Mouse (Mus musculus): ENCODE measurements at regions not wholly inside any gene's neighbourhood (a gene's known extent, or its start where the extent isn't known, plus 50 kb on each side); places are given as distances from the start of the nearest gene placed in this dataset.

- WGBS = 70% methylated on average over 6 of the region's 6 CpGs
- TF ChIP-seq POLR2A (IDR thresholded peaks at IDR 0.05; ENCODE audit: extremely low read depth, insufficient read depth, low read length) = no peak
- TF ChIP-seq CTCF (IDR thresholded peaks at IDR 0.05; ENCODE audit: low read depth, low read length) = no peak
- no peaks in the 10 kb centered on the region for H3K79me2 ChIP-seq (ENCODE audit: control insufficient read depth, insufficient read depth, low read length)
Observed at GRCm38 (mm10) chr8:87273328-87273727, 199.1 kb downstream of the Cbln1 start.

GRCm38 (mm10) chr8:87270525-87271187, 201.8 kb downstream of the Cbln1 start:
- 77% methylated on average over 3 of the region's 3 CpGs for WGBS
- H3K79me2 ChIP-seq (ENCODE audit: control insufficient read depth, insufficient read depth, low read length) = no peaks in the 10 kb centered on the region

More at GRCm38 (mm10) chr8:87273328-87273727, 199.1 kb downstream of the Cbln1 start:
- Histone ChIP-seq H3K4me1 (ENCODE audit: control insufficient read depth, insufficient read depth, low read length) (no peaks in the 10 kb centered on the region), H3K36me3 (ENCODE audit: control insufficient read depth, insufficient read depth, low read length) (no peaks in the 10 kb centered on the region), H3K27me3 (ENCODE audit: control insufficient read depth, insufficient read depth, low read length) (no peaks in the 10 kb centered on the region), H3K9ac (ENCODE audit: low read depth, low read length) (no peak overlapping the region), H3K27ac (replicated peaks; ENCODE audit: insufficient read depth, low read depth, low read length) (no peak overlapping the region), H3K4me3 (ENCODE audit: insufficient read depth, low read depth, low read length) (no peak overlapping the region)
- DNase-seq (ENCODE audit: extremely low read depth, low read depth, low spot score) = no peak

GRCm38 (mm10) chr8:87268159-87268558, 204.2 kb downstream of the Cbln1 start:
- TF ChIP-seq POLR2A (IDR thresholded peaks at IDR 0.05; ENCODE audit: extremely low read depth, insufficient read depth, low read length) (no peak), CTCF (IDR thresholded peaks at IDR 0.05; ENCODE audit: low read depth, low read length) (no peak)

More at GRCm38 (mm10) chr8:87270525-87271187, 201.8 kb downstream of the Cbln1 start:
- Histone ChIP-seq H3K27ac (replicated peaks; ENCODE audit: insufficient read depth, low read depth, low read length) (no peak overlapping the region), H3K36me3 (ENCODE audit: control insufficient read depth, insufficient read depth, low read length) (no peaks in the 10 kb centered on the region), H3K4me1 (ENCODE audit: control insufficient read depth, insufficient read depth, low read length) (no peaks in the 10 kb centered on the region), H3K4me3 (ENCODE audit: insufficient read depth, low read depth, low read length) (no peak overlapping the region), H3K27me3 (ENCODE audit: control insufficient read depth, insufficient read depth, low read length) (no peaks in the 10 kb centered on the region), H3K9ac (ENCODE audit: low read depth, low read length) (no peak overlapping the region)
- TF ChIP-seq CTCF (IDR thresholded peaks at IDR 0.05; ENCODE audit: low read depth, low read length) (no peak), POLR2A (IDR thresholded peaks at IDR 0.05; ENCODE audit: extremely low read depth, insufficient read depth, low read length) (no peak)
- DNase-seq (ENCODE audit: extremely low read depth, low read depth, low spot score) = no peak

GRCm38 (mm10) chr8:87264999-87265398, 207.4 kb downstream of the Cbln1 start:
- TF ChIP-seq POLR2A (IDR thresholded peaks at IDR 0.05; ENCODE audit: extremely low read depth, insufficient read depth, low read length) (no peak), CTCF (IDR thresholded peaks at IDR 0.05; ENCODE audit: low read depth, low read length) (no peak)
- Histone ChIP-seq H3K4me3 (ENCODE audit: insufficient read depth, low read depth, low read length) (no peak overlapping the region), H3K79me2 (ENCODE audit: control insufficient read depth, insufficient read depth, low read length) (no peaks in the 10 kb centered on the region), H3K27ac (replicated peaks; ENCODE audit: insufficient read depth, low read depth, low read length) (no peak overlapping the region), H3K4me1 (ENCODE audit: control insufficient read depth, insufficient read depth, low read length) (no peaks in the 10 kb centered on the region), H3K36me3 (ENCODE audit: control insufficient read depth, insufficient read depth, low read length) (no peaks in the 10 kb centered on the region), H3K27me3 (ENCODE audit: control insufficient read depth, insufficient read depth, low read length) (no peaks in the 10 kb centered on the region), H3K9ac (ENCODE audit: low read depth, low read length) (no peak overlapping the region)
- no peak for DNase-seq (ENCODE audit: extremely low read depth, low read depth, low spot score)
- 44% methylated on average over 2 of the region's 2 CpGs for WGBS

More at GRCm38 (mm10) chr8:87268159-87268558, 204.2 kb downstream of the Cbln1 start:
- DNase-seq (ENCODE audit: extremely low read depth, low read depth, low spot score) = no peak
- Histone ChIP-seq H3K27ac (replicated peaks; ENCODE audit: insufficient read depth, low read depth, low read length) (no peak overlapping the region), H3K4me3 (ENCODE audit: insufficient read depth, low read depth, low read length) (no peak overlapping the region), H3K79me2 (ENCODE audit: control insufficient read depth, insufficient read depth, low read length) (no peaks in the 10 kb centered on the region), H3K4me1 (ENCODE audit: control insufficient read depth, insufficient read depth, low read length) (no peaks in the 10 kb centered on the region), H3K9ac (ENCODE audit: low read depth, low read length) (no peak overlapping the region), H3K27me3 (ENCODE audit: control insufficient read depth, insufficient read depth, low read length) (no peaks in the 10 kb centered on the region), H3K36me3 (ENCODE audit: control insufficient read depth, insufficient read depth, low read length) (no peaks in the 10 kb centered on the region)

GRCm38 (mm10) chr8:87260305-87260704, 212.1 kb downstream of the Cbln1 start:
- Histone ChIP-seq H3K36me3 (ENCODE audit: control insufficient read depth, insufficient read depth, low read length) (no peaks in the 10 kb centered on the region), H3K4me1 (ENCODE audit: control insufficient read depth, insufficient read depth, low read length) (no peaks in the 10 kb centered on the region), H3K27ac (replicated peaks; ENCODE audit: insufficient read depth, low read depth, low read length) (no peak overlapping the region), H3K79me2 (ENCODE audit: control insufficient read depth, insufficient read depth, low read length) (no peaks in the 10 kb centered on the region), H3K27me3 (ENCODE audit: control insufficient read depth, insufficient read depth, low read length) (no peaks in the 10 kb centered on the region), H3K4me3 (ENCODE audit: insufficient read depth, low read depth, low read length) (no peak overlapping the region), H3K9ac (ENCODE audit: low read depth, low read length) (no peak overlapping the region)
- DNase-seq (ENCODE audit: extremely low read depth, low read depth, low spot score) = no peak
- 82% methylated on average over 2 of the region's 2 CpGs for WGBS
- TF ChIP-seq POLR2A (IDR thresholded peaks at IDR 0.05; ENCODE audit: extremely low read depth, insufficient read depth, low read length) = no peak
- no peak for TF ChIP-seq CTCF (IDR thresholded peaks at IDR 0.05; ENCODE audit: low read depth, low read length)

- TF ChIP-seq CTCF (IDR thresholded peaks at IDR 0.05; ENCODE audit: low read depth, low read length) (no peak), POLR2A (IDR thresholded peaks at IDR 0.05; ENCODE audit: extremely low read depth, insufficient read depth, low read length) (no peak)
Observed at GRCm38 (mm10) chr8:87242681-87243080, 229.7 kb downstream of the Cbln1 start.

More at GRCm38 (mm10) chr8:87242681-87243080, 229.7 kb downstream of the Cbln1 start:
- DNase-seq (ENCODE audit: extremely low read depth, low read depth, low spot score) = no peak
- Histone ChIP-seq H3K27me3 (ENCODE audit: control insufficient read depth, insufficient read depth, low read length) (no peaks in the 10 kb centered on the region), H3K27ac (replicated peaks; ENCODE audit: insufficient read depth, low read depth, low read length) (no peak overlapping the region), H3K36me3 (ENCODE audit: control insufficient read depth, insufficient read depth, low read length) (no peaks in the 10 kb centered on the region), H3K9ac (ENCODE audit: low read depth, low read length) (no peak overlapping the region), H3K79me2 (ENCODE audit: control insufficient read depth, insufficient read depth, low read length) (no peaks in the 10 kb centered on the region), H3K4me1 (ENCODE audit: control insufficient read depth, insufficient read depth, low read length) (no peaks in the 10 kb centered on the region), H3K4me3 (ENCODE audit: insufficient read depth, low read depth, low read length) (no peak overlapping the region)
- 40% methylated on average over 2 of the region's 2 CpGs for WGBS
